Mouse (Mus musculus): ENCODE data around the gene Fpr1. TPM values are rescaled to one million over a fixed set of nuclear protein-coding genes. Genes with fewer than 3 reads are reported as not detected.
"Not testable (repeated sequence)": the region's sequence is repeated elsewhere in the genome, so short reads cannot be mapped to it uniquely, and the experiment has no call there.

Fpr1 gene
- polyA plus RNA-seq, 1 experiment from 2014 or later, result 0.58 TPM

DNA sequence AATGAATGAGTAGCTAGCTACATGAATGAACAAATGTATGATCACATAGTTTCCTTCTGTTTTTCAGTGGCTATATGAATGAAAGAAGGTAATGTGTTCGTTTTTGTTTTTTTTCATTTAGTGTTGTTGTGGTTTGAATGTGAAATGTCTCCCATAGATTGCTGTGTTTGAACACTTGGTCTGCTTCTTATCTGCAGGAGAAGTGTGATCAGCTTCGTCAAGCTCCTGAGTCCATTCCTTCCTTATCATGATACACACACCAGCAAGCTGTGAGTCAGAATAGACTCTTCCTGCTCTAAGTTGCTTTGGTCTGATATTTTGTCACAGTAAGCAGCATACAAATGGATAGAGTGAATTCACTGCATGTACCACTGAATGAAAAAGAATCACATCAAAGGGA lies 34.8 kb downstream of the Fpr1 start:
- peaks cover 12% of the 10 kb centered on the region for H3K27me3 ChIP-seq
- no peak for ATAC-seq (replicated peaks; ENCODE audit: insufficient number of reproducible peaks, insufficient read depth, low FRiP score, low read depth)
- H3K4me2 ChIP-seq, result no peak overlapping the region
- no peak overlapping the region for H3K27ac ChIP-seq
- H3K36me3 ChIP-seq, result no peaks in the 10 kb centered on the region
- H3K4me3 ChIP-seq, result no peak overlapping the region
- H3K9me3 ChIP-seq (replicated peaks), result no peaks in the 10 kb centered on the region
- 57% methylated on average over 2 of the region's 2 CpGs for WGBS
- peaks cover 7% of the 10 kb centered on the region; the same call in 1 of the 2 replicates for H3K4me1 ChIP-seq (replicated peaks)
- H3K9ac ChIP-seq, result no peak overlapping the region

DNA sequence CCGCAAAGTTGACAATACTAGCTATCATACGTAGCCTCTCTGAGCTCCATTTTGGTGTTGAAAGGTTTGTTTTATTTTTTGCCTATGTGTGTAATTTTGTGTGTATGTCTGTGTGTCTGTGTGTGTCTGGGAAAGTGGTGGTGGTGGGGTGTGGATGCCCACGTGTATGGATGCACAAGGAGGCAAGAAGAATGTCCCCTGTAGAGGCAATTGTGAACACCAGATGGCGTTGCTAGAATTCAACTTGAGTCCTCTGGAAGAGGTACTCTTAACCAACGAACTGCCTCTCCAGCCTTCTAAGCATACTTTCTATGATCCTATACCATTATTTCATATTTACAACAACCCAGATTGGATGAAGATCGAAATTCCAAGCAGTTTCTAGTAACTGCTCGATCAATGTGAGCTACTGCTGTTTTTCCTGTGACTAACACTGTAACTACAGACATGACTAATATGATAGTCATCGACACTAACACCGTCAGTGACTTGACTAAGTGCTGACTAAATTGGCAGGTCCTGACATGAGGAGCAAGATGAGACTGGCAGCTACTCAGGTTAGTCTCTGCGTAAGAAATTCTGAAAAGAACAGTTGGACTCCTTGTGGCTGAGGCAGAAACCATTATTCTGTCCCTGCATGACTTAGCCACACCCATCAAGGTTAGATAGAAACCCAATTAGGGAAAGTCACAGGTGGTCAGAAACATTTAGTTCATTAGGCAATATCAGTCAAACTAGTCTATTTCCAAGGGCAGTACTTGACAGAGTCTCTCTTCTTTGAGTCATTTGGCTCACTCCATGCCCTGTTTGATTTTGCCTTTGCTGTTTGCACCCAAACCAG lies 38.3 kb downstream of the Fpr1 start:
- Histone ChIP-seq H3K9ac (no peak overlapping the region), H3K27ac (no peak overlapping the region), H3K9me3 (replicated peaks) (no peaks in the 10 kb centered on the region), H3K27me3 (peaks cover 10% of the 10 kb centered on the region), H3K4me1 (replicated peaks) (peaks cover 7% of the 10 kb centered on the region; the same call in 1 of the 2 replicates), H3K4me2 (no peak overlapping the region), H3K36me3 (peaks cover 7% of the 10 kb centered on the region), H3K4me3 (no peak overlapping the region)
- WGBS, result 69% methylated on average over 10 of the region's 10 CpGs
- ATAC-seq (replicated peaks; ENCODE audit: insufficient number of reproducible peaks, insufficient read depth, low FRiP score, low read depth), result no peak

DNA sequence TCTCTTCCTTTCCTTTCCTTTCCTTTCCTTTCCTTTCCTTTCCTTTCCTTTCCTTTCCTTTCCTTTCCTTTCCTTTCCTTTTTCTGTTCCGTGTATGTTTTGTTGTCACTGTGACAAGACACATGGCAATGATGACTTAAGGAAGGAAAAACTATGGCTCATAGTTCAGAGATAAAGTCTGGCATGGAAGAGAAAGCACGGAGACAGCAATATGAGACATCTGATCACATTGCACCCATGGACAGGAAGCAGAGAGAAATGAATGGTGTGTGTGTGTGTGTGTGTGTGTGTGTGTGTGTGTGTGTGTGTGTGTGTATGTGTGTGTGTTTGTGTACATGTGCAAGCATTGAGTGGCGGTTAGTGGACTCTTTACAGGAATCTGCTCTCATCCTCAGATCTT lies 39.1 kb downstream of the Fpr1 start:
- not testable (repeated sequence) for H3K4me3 ChIP-seq; H3K4me1 ChIP-seq (replicated peaks); H3K9me3 ChIP-seq (replicated peaks); H3K4me2 ChIP-seq; H3K9ac ChIP-seq; ATAC-seq (replicated peaks; ENCODE audit: insufficient number of reproducible peaks, insufficient read depth, low FRiP score, low read depth); H3K27ac ChIP-seq; H3K27me3 ChIP-seq
- peaks cover 15% of the 10 kb centered on the region for H3K36me3 ChIP-seq
- 58% methylated on average over 3 of the region's 3 CpGs for WGBS

DNA sequence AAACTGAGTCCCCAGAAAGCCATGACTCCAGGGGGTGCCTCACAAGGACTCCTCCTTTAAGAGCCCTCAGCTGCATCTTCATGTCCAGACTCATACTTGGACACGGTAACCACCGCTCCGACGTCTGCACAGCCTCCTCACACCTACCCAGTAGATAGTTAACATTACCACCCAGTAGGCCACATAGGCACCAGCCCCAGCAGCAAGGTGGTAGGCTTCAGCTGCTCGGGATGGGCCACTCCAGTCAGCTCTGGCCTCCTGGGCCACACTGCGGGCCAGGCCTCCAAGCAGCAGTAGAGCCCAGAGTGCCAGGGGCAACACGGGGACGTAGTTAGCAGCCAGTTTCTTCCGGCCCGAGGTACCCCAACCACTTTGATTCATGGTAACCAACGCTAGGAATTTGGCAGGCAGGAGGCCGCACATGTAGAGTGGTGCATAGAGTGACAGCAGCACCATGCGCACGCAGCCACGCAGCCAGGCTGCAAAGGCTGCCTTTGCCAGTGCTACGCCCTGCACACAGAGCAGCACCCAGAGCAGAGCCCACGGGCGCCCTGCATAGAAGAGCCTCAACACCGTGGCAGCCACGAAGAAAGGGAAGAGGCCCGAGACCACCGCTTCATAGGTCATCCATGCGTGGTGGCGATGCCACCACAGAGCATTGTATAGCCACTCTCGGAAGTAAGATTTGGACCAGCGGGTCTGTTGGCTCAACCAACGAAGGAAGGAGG lies 40.0 kb downstream of the Fpr1 start:
- no peak overlapping the region for H3K9ac ChIP-seq
- WGBS, result 62% methylated on average over 27 of the region's 27 CpGs

DNA sequence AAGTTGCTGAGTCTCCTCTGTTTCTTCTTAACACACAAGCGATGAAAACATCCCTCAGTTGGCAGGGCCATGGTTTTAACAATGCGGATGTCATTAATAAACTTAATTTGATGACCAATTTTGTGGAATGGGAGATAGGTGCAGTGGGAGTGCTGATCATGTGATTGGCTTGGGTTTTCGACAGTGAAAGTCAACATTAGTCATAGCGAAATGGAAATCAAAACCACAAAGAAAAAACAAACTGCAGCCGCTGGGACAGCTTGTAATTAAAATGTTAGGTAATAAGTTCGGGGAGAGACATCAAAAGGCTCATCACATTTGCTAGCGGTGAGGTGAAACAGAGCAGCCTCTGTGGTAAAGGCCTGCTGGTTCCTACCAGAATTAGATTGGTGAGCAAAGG lies 42.9 kb downstream of the Fpr1 start:
- Histone ChIP-seq H3K4me3 (no peak overlapping the region), H3K9me3 (replicated peaks) (no peaks in the 10 kb centered on the region)

More for the DNA sequence above, 40.0 kb downstream of the Fpr1 start:
- Histone ChIP-seq H3K4me3 (no peak overlapping the region), H3K36me3 (peaks cover 16% of the 10 kb centered on the region), H3K27ac (no peak overlapping the region), H3K27me3 (no peaks in the 10 kb centered on the region), H3K9me3 (replicated peaks) (no peaks in the 10 kb centered on the region), H3K4me1 (replicated peaks) (peaks cover 6% of the 10 kb centered on the region), H3K4me2 (no peak overlapping the region)
- ATAC-seq (replicated peaks; ENCODE audit: insufficient number of reproducible peaks, insufficient read depth, low FRiP score, low read depth), result no peak

DNA sequence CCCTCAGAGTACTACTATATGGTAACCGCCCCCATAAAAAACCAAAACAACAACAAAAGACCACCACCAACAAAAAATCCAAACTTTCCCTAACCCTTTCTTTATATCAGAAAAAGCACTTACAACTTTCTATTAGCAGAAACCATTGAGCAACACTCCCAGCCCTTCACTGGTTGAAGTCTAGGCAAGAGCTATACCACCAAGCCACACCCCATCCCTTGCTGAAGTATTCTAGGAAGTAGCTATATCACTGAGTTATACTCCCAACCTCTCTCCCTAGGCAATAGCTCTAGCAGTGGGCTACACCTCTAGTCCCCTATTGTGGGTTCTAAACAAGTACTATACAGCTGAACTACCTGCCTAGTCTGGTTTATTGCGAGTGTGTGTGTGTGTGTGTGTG lies 44.5 kb downstream of the Fpr1 start:
- no peak for ATAC-seq (replicated peaks; ENCODE audit: insufficient number of reproducible peaks, insufficient read depth, low FRiP score, low read depth)
- H3K27ac ChIP-seq, result no peak overlapping the region
- H3K4me2 ChIP-seq, result peak overlapping the region; percentile 74
- H3K9ac ChIP-seq, result no peak overlapping the region
- peaks cover 43% of the 10 kb centered on the region for H3K4me1 ChIP-seq (replicated peaks)
- no peaks in the 10 kb centered on the region for H3K27me3 ChIP-seq
- WGBS, result 83% methylated on average over 2 of the region's 2 CpGs
- H3K4me3 ChIP-seq, result no peak overlapping the region
- H3K36me3 ChIP-seq, result peaks cover 27% of the 10 kb centered on the region
- no peaks in the 10 kb centered on the region for H3K9me3 ChIP-seq (replicated peaks)

More for the DNA sequence above, 42.9 kb downstream of the Fpr1 start:
- Histone ChIP-seq H3K9ac (no peak overlapping the region), H3K4me1 (replicated peaks) (peaks cover 29% of the 10 kb centered on the region), H3K27ac (no peak overlapping the region), H3K4me2 (no peak overlapping the region), H3K27me3 (no peaks in the 10 kb centered on the region), H3K36me3 (peaks cover 22% of the 10 kb centered on the region)
- WGBS, result 88% methylated on average over 7 of the region's 7 CpGs
- no peak for ATAC-seq (replicated peaks; ENCODE audit: insufficient number of reproducible peaks, insufficient read depth, low FRiP score, low read depth)

DNA sequence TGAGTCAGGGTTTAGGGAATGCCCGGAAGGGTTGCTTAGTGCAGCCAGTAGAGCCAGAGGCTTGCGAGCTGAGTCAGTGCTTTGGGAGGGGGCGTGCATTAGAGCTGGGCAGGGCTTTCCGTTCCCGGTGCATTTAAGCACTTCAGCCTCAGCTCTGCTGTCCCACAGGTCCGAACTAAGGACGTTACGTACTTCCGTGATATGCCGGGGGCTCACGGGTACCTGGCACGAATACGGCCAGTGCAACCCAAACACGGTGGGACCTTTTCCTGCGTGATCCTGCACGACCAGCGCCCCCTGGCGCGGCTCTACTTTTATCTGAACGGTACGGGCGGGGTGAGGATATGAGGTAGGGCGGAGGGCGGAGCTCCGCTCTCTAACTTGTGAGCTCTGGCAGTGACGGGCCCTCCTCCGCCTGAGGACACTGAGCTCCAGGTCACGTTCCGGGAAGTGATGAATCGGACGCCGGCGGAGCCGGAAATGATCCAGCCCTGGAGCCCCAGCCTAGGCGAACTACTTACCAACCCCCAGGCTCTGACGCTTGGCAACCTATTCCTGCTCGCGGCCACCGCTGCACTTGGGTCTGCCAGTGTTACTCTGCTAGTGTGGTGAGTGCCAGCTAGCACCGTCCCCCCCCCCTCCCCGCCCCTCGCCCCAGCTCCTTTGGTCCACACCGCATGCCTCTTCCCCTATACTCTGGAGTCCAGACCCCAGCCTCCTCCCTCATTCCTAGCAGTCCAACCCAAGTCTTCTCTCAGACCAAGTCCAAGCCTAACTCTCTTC lies 45.6 kb downstream of the Fpr1 start:
- Histone ChIP-seq H3K9me3 (replicated peaks) (no peaks in the 10 kb centered on the region), H3K27ac (peak overlapping the region; percentile 90), H3K36me3 (peaks cover 27% of the 10 kb centered on the region), H3K27me3 (no peaks in the 10 kb centered on the region), H3K9ac (peak overlapping the region; percentile 58), H3K4me2 (peak overlapping the region; percentile 74), H3K4me3 (peak overlapping the region; percentile 59), H3K4me1 (replicated peaks) (peaks cover 52% of the 10 kb centered on the region)
- peak; percentile 99 for ATAC-seq (replicated peaks; ENCODE audit: insufficient number of reproducible peaks, insufficient read depth, low FRiP score, low read depth)
- WGBS, result under 1% methylated on average over 43 of the region's 43 CpGs

DNA sequence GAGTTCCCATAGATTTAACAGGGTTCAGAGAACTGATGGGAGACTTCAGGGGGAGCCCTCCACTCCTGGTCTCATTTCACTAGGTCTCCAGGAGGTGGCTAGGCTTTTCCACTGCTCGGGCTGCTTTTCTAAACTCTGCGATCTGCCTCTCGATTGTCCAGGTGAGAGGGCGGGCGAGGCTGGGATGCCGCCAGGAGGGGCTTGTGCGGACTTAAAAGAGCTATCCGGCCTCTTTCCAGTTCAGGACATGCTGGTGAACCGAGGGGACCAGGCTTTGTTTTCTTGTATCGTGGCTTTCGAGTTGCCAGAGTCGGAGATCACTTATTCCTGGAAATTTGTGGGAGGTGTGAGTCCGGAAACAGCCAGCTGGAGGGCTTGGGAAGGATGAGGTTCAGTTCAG lies 46.3 kb downstream of the Fpr1 start:
- 7% methylated on average over 13 of the region's 13 CpGs for WGBS
- peak overlapping the region; percentile 59 for H3K4me3 ChIP-seq
- H3K27me3 ChIP-seq, result no peaks in the 10 kb centered on the region
- H3K9me3 ChIP-seq (replicated peaks), result no peaks in the 10 kb centered on the region
- peaks cover 30% of the 10 kb centered on the region for H3K36me3 ChIP-seq
- H3K27ac ChIP-seq, result peak overlapping the region; percentile 90
- H3K4me2 ChIP-seq, result peak overlapping the region; percentile 74
- peak overlapping the region; percentile 56 for H3K9ac ChIP-seq
- peaks cover 54% of the 10 kb centered on the region for H3K4me1 ChIP-seq (replicated peaks)
- ATAC-seq (replicated peaks; ENCODE audit: insufficient number of reproducible peaks, insufficient read depth, low FRiP score, low read depth), result no peak

DNA sequence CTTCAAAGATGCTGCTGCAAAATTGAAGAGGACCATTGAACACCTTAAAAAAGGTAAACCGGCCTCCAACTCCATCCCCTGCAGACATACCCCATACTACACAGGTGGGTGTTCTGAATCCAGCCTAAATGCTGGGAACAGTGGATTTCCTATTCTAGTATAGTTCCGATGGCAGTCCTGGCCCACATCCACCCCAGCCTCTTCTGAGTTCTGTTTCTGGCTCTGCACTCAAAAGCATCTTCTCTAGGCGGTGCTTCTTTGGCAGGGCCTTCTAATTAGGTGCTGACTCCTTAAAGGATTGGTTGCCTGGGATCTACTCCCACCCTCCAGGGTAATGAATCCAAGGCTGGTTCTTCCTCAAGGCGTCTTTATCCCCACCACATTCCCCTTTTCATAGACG lies 47.6 kb downstream of the Fpr1 start:
- no peak overlapping the region for H3K4me3 ChIP-seq
- no peak for ATAC-seq (replicated peaks; ENCODE audit: insufficient number of reproducible peaks, insufficient read depth, low FRiP score, low read depth)
- H3K27ac ChIP-seq, result no peak overlapping the region
- no peak overlapping the region for H3K4me2 ChIP-seq
- H3K9ac ChIP-seq, result no peak overlapping the region
- no peaks in the 10 kb centered on the region for H3K9me3 ChIP-seq (replicated peaks)
- 75% methylated on average over 5 of the region's 5 CpGs for WGBS
- no peaks in the 10 kb centered on the region for H3K27me3 ChIP-seq
- peaks cover 66% of the 10 kb centered on the region for H3K4me1 ChIP-seq (replicated peaks)
- peaks cover 39% of the 10 kb centered on the region for H3K36me3 ChIP-seq

DNA sequence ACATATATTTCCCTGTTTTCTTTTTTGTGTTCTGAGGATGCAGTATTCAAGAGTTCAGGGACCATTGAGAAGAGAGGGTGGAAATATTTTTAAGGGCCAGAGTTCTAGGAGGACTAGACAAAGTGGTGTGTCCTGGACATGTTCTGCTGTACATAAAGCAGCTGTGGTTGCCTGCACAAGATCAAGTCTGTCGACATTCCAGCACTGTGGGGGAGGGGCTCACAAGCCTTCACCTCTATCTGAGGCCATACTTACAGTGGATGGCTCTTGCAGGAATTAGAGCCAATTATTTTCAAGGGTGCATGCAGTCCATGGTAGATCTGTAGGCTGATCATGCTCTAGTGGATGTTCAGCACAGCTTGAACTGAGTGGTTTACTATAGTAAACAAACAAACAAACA lies 48.8 kb downstream of the Fpr1 start:
- Histone ChIP-seq H3K36me3 (peaks cover 32% of the 10 kb centered on the region), H3K27ac (peak overlapping the region; percentile 42), H3K4me3 (no peak overlapping the region), H3K9me3 (replicated peaks) (no peaks in the 10 kb centered on the region), H3K4me2 (no peak overlapping the region), H3K9ac (no peak overlapping the region), H3K27me3 (no peaks in the 10 kb centered on the region), H3K4me1 (replicated peaks) (peaks cover 78% of the 10 kb centered on the region)
- ATAC-seq (replicated peaks; ENCODE audit: insufficient number of reproducible peaks, insufficient read depth, low FRiP score, low read depth), result no peak
- 8% methylated on average over 1 of the region's 1 CpGs for WGBS

DNA sequence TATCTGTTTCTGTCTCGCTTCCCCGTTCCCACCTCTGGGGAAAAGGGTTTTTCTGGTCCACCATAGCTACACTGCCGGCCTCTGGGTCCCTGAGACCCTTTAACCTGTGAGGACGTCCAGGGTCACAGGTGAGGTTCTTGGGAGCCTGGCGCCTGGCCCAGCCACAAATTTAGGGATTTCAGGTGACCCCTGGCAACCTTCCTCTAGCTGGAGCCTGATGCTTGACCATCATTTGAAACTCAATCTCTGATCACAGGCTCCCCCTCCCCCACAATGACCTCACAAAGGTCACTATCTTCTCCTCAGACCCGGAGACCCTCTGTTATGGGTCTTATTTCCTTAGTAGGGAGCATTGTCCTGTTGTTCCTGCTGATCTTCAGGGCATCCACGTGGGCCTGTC lies 53.0 kb downstream of the Fpr1 start:
- H3K36me3 ChIP-seq, result peaks cover 21% of the 10 kb centered on the region
- H3K9me3 ChIP-seq (replicated peaks), result no peaks in the 10 kb centered on the region
- H3K4me1 ChIP-seq (replicated peaks), result peaks cover 59% of the 10 kb centered on the region
- peak overlapping the region; percentile 96; the same call in 1 of the 2 replicates for H3K4me3 ChIP-seq
- peak overlapping the region; percentile 79 for H3K4me2 ChIP-seq
- H3K27ac ChIP-seq, result peak overlapping the region; percentile 1; the same call in 1 of the 2 replicates
- no peaks in the 10 kb centered on the region for H3K27me3 ChIP-seq
- no peak for ATAC-seq (replicated peaks; ENCODE audit: insufficient number of reproducible peaks, insufficient read depth, low FRiP score, low read depth)
- no peak overlapping the region; the same call in 1 of the 2 replicates for H3K9ac ChIP-seq
- WGBS, result 64% methylated on average over 7 of the region's 7 CpGs

All from heart, embryonic 15.5 days (tissue).